Mouse (Mus musculus) liver, embryonic 16.5 days (tissue): ENCODE results near the gene Chrna9. TPM values are rescaled to one million over a fixed set of nuclear protein-coding genes. Genes with fewer than 3 reads are reported as not detected.
"Not testable (repeated sequence)": the region's sequence is repeated elsewhere in the genome, so short reads cannot be mapped to it uniquely, and the experiment has no call there.

Experiments
- ATAC-seq: fragments of 200-750 bp; cut with Nextera tagmentation; 2 replicates; pipeline ENCODE4 v1.8.0; 2017; ENCODE audit warnings: low read depth, mild to moderate bottlenecking, moderate number of reproducible peaks, moderate library complexity
- H3K27ac ChIP-seq: fragments of 300-500 bp; sonication (generic); 2 replicates; pipeline ENCODE4 v1.5.1; 2014; ENCODE audit warnings: mild to moderate bottlenecking, low read length
- H3K27me3 ChIP-seq: fragments of 300-500 bp; sonication (generic); 2 replicates; pipeline ENCODE4 v1.6.1; 2014; ENCODE audit warnings: low read depth, low read length, mixed read lengths; ENCODE audit not compliant: control insufficient read depth, insufficient read depth
- H3K36me3 ChIP-seq: fragments of 300-500 bp; sonication (generic); 2 replicates; pipeline ENCODE4 v1.6.1; 2014; ENCODE audit warnings: mild to moderate bottlenecking; ENCODE audit not compliant: control insufficient read depth, insufficient read depth
- H3K4me1 ChIP-seq: fragments of 300-500 bp; sonication (generic); 2 replicates; pipeline ENCODE4 v1.6.1; 2014; ENCODE audit warnings: low read depth, low read length, mixed read lengths; ENCODE audit not compliant: control insufficient read depth
- H3K4me2 ChIP-seq: fragments of 300-500 bp; sonication (generic); 2 replicates; pipeline ENCODE4 v1.6.1; 2014; ENCODE audit warnings: low read depth, low read length, mixed read lengths
- H3K4me3 ChIP-seq: fragments of 300-500 bp; sonication (generic); 2 replicates; pipeline ENCODE4 v1.5.1; 2014; ENCODE audit warnings: low read depth, mild to moderate bottlenecking, low read length
- H3K9ac ChIP-seq: fragments of 300-500 bp; sonication (generic); 2 replicates; pipeline ENCODE4 v1.6.1; 2014; ENCODE audit warnings: low read depth, low read length
- H3K9me3 ChIP-seq: fragments of 300-500 bp; sonication (generic); replicated peaks from 2 replicates; pipeline ENCODE4 v1.6.1; 2016; ENCODE audit warnings: low read length; ENCODE audit not compliant: control insufficient read depth
- WGBS: fragments of 180-500 bp; shearing (Covaris S2); extraction: QIAGEN DNeasy Blood & Tissue Kit; methylation state at CpG from one replicate; pipeline ENCODE4 v1.1.7; 2014; ENCODE audit not compliant: insufficient replicate concordance; 5-methylcytosine and 5-hydroxymethylcytosine counted together
- polyA plus RNA-seq: library from polyadenylated mRNA; unstranded; fragments of >200 nt; fragmentation: Nextera tagmentation; extraction: Ambion mirVana; gene quantifications from 2 replicates; pipeline ENCODE4 v1.2.1, GENCODE M21; 2015

Gene Chrna9
- polyA plus RNA-seq, 1 experiment from 2014 or later = 0.12 TPM

GRCm38 (mm10) chr5:65987004-65987403, 52.3 kb downstream of the Chrna9 start:
- not testable (repeated sequence) for ATAC-seq, H3K4me2 ChIP-seq, H3K27ac ChIP-seq, H3K4me3 ChIP-seq, H3K9ac ChIP-seq, H3K4me1 ChIP-seq, H3K9me3 ChIP-seq, H3K27me3 ChIP-seq, H3K36me3 ChIP-seq
- 52% methylated on average over 3 of the region's 3 CpGs for WGBS

- no peak overlapping the region for H3K4me2 ChIP-seq
- ATAC-seq = no peak
- WGBS = 30% methylated on average over 2 of the region's 2 CpGs
Observed at GRCm38 (mm10) chr5:65991191-65991590, 56.5 kb downstream of the Chrna9 start.

GRCm38 (mm10) chr5:65994643-65995042, 59.9 kb downstream of the Chrna9 start:
- Histone ChIP-seq H3K4me3 (no peak overlapping the region), H3K36me3 (no peaks in the 10 kb centered on the region), H3K9ac (no peak overlapping the region), H3K27me3 (no peaks in the 10 kb centered on the region), H3K4me2 (no peak overlapping the region), H3K27ac (no peak overlapping the region), H3K9me3 (no peaks in the 10 kb centered on the region), H3K4me1 (no peaks in the 10 kb centered on the region)
- WGBS = 54% methylated on average over 6 of the region's 6 CpGs
- ATAC-seq = no peak

More at GRCm38 (mm10) chr5:65991191-65991590, 56.5 kb downstream of the Chrna9 start:
- Histone ChIP-seq H3K27ac (no peak overlapping the region), H3K36me3 (no peaks in the 10 kb centered on the region), H3K9ac (no peak overlapping the region), H3K27me3 (no peaks in the 10 kb centered on the region), H3K4me3 (no peak overlapping the region), H3K4me1 (no peaks in the 10 kb centered on the region; the same call in 1 of the 2 replicates), H3K9me3 (no peaks in the 10 kb centered on the region)

- H3K4me2 ChIP-seq = no peak overlapping the region
- no peaks in the 10 kb centered on the region for H3K36me3 ChIP-seq
- H3K27me3 ChIP-seq = no peaks in the 10 kb centered on the region
- H3K27ac ChIP-seq = no peak overlapping the region
- H3K4me1 ChIP-seq = no peaks in the 10 kb centered on the region
- no peak for ATAC-seq
- no peak overlapping the region for H3K9ac ChIP-seq
- no peak overlapping the region for H3K4me3 ChIP-seq
- H3K9me3 ChIP-seq = no peaks in the 10 kb centered on the region
Observed at GRCm38 (mm10) chr5:65997813-65998212, 63.1 kb downstream of the Chrna9 start.

GRCm38 (mm10) chr5:65999106-65999505, 64.4 kb downstream of the Chrna9 start:
- Histone ChIP-seq H3K9ac (no peak overlapping the region), H3K4me3 (no peak overlapping the region), H3K36me3 (no peaks in the 10 kb centered on the region), H3K9me3 (no peaks in the 10 kb centered on the region), H3K27ac (no peak overlapping the region), H3K27me3 (no peaks in the 10 kb centered on the region), H3K4me2 (no peak overlapping the region), H3K4me1 (no peaks in the 10 kb centered on the region)
- WGBS = 58% methylated on average over 7 of the region's 7 CpGs
- ATAC-seq = no peak

GRCm38 (mm10) chr5:66000074-66000473, 65.4 kb downstream of the Chrna9 start:
- no peak for ATAC-seq
- Histone ChIP-seq H3K36me3 (no peaks in the 10 kb centered on the region), H3K4me1 (peaks cover 2% of the 10 kb centered on the region), H3K4me3 (no peak overlapping the region), H3K27ac (no peak overlapping the region), H3K9ac (no peak overlapping the region), H3K27me3 (no peaks in the 10 kb centered on the region), H3K4me2 (no peak overlapping the region), H3K9me3 (no peaks in the 10 kb centered on the region)
- WGBS = 68% methylated on average over 7 of the region's 7 CpGs

GRCm38 (mm10) chr5:66000567-66001125, 65.9 kb downstream of the Chrna9 start:
- Histone ChIP-seq H3K4me2 (no peak overlapping the region), H3K27ac (no peak overlapping the region), H3K27me3 (no peaks in the 10 kb centered on the region), H3K4me3 (no peak overlapping the region), H3K36me3 (no peaks in the 10 kb centered on the region), H3K9me3 (no peaks in the 10 kb centered on the region), H3K4me1 (peaks cover 2% of the 10 kb centered on the region), H3K9ac (no peak overlapping the region)
- 37% methylated on average over 6 of the region's 6 CpGs for WGBS
- ATAC-seq = no peak

- Histone ChIP-seq H3K36me3 (no peaks in the 10 kb centered on the region), H3K27me3 (no peaks in the 10 kb centered on the region), H3K9ac (no peak overlapping the region), H3K4me2 (no peak overlapping the region), H3K9me3 (no peaks in the 10 kb centered on the region), H3K4me3 (no peak overlapping the region), H3K4me1 (peaks cover 2% of the 10 kb centered on the region), H3K27ac (no peak overlapping the region)
- no peak for ATAC-seq
- 66% methylated on average over 5 of the region's 5 CpGs for WGBS
Observed at GRCm38 (mm10) chr5:66001232-66001631, 66.5 kb downstream of the Chrna9 start.

- Histone ChIP-seq H3K4me2 (peak within 1 kb of the TSS; percentile 42), H3K9ac (no peak within 1 kb of the TSS), H3K36me3 (no peaks in the 10 kb centered on the region), H3K27ac (no peak within 1 kb of the TSS), H3K4me3 (peak within 1 kb of the TSS; percentile 18; the same call in 1 of the 2 replicates), H3K27me3 (no peaks in the 10 kb centered on the region), H3K9me3 (no peaks in the 10 kb centered on the region), H3K4me1 (peaks cover 2% of the 10 kb centered on the region)
- ATAC-seq = no peak
- WGBS = 43% methylated on average over 14 of the region's 14 CpGs
Observed at GRCm38 (mm10) chr5:66004134-66004925, 69.6 kb downstream of the Chrna9 start, which contains the start of gene 9130230L23Rik. Gene 9130230L23Rik, minus strand, starts transcription at chr5:66004285.
